Mouse (Mus musculus) left cerebral cortex, adult 18-20 months (tissue): ENCODE results near the gene Hs6st2. TPM values are rescaled to one million over a fixed set of nuclear protein-coding genes. Genes with fewer than 3 reads are reported as not detected.

Source experiments
- DNase-seq, 2 experiments: peaks; one replicate each; pipeline ENCODE4 v3.0.0; 2021 to 2022; ENCODE audit warnings: low spot score in 2 of 2, mixed read lengths in 1 of 2
- total RNA-seq, 2 experiments: library from RNA; stranded (reverse); gene quantifications; 2 replicates each; pipeline ENCODE4 v1.2.3; 2021

The Hs6st2 gene
- total RNA-seq, 2 experiments from 2014 or later, result 42.6 to 44.2 TPM

DNA sequence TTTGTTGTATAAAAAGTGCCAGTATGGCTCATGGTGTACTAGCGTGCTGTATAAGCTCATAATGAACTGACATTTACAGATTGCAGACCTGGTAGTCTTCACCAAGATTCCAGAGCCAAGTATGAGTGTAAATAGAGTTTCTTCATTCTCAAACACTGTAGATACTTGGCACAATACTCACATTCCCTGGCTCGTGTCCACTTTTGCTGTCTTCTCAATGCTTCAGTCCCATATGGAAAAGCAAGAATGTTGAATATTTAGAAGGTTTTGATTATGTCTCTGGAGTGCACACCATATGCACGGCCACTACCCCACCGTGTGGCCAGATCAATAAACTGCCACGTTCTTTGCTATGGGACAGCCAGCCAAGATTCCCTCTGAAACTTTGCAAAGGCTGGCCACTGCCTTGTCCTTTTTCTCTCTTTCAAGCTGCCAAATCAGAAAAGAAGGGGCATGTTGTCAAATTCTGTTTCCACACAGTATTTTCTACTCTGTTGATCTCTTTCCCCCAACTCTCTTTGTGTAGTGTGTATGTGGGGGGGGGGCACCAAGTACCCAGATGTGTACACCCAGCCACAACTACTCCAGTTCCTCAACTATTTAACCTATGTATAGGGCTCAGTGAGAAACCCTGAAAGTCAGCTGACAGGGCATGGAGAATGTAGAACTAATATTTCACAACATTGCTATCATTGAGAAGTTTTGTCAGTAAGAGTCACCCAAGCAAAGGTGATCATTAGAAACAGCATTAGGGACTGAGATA, 309.0 kb downstream of the Hs6st2 start:
- peak in 1 of 2 experiments; percentile 2 for DNase-seq

DNA sequence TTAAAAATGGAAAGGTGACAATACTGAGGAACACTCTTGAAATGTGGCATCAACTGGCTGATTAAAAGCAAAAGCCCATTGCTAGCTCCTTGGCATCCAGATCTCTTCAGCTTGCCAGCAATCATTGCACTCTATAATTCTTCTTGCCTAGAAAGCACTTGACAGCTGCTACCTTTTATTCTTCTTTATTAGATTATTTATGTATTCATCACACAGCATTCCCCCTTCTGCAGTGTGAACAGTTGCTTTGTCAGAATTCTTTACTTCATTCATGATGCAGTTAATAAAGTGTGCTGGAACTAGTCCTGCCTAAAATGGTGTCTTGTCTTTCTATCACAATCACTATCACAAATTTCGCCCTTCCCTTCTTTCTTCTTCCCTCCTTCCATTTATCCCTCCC, 332.0 kb downstream of the Hs6st2 start:
- DNase-seq, result no peak

DNA sequence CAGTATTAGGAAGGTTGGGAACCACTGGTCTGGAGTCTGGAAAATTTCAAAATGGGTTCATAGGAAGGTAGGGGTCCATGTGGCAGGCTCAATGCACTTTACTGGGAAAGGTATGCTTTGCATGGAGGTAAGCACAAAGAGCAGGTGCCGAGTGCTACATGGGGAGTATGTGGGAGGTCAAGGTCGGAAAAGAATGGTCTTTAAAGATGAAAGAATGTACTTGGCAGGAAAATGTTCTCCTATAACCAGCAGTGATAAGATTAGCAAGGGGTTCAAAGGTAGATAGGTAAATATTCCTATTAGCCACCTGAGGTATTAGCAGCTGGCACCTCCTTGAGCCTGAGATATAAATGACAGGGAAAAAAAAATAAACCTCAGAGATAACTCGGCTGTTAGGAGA, 338.1 kb downstream of the Hs6st2 start:
- DNase-seq, result no peak

Other genes starting within 250 kb of the Hs6st2 start
- not detected for gene Usp26, start 119.4 kb upstream of the Hs6st2 start, total RNA-seq